Mouse (Mus musculus): ENCODE results near the gene Gins2. TPM values are rescaled to one million over a fixed set of nuclear protein-coding genes. Genes with fewer than 3 reads are reported as not detected.

The Gins2 gene
- polyA plus RNA-seq, 1 experiment: 2.1 TPM

GRCm38 (mm10) chr8:120548313-120548761 lies 40.8 kb downstream of the Gins2 start:
- Histone ChIP-seq H3K27ac (ENCODE audit: insufficient read depth, low read length) (peak overlapping the region; percentile 46), H3K27me3 (ENCODE audit: control insufficient read depth, insufficient read depth, low read length) (no peaks in the 10 kb centered on the region), H3K4me1 (ENCODE audit: control insufficient read depth, insufficient read depth, low read length) (peaks cover 72% of the 10 kb centered on the region), H3K4me3 (replicated peaks; ENCODE audit: insufficient read depth, low read depth, low read length) (no peak overlapping the region)
- peak; percentile 79 to 85 for DNase-seq
- 9% methylated on average over 16 of the region's 16 CpGs for WGBS
- TF ChIP-seq POLR2A (IDR thresholded peaks at IDR 0.05; ENCODE audit: borderline replicate concordance, insufficient read depth, low read length) (no peak), CTCF (IDR thresholded peaks at IDR 0.05; ENCODE audit: borderline replicate concordance, insufficient read depth, low read depth, low read length) (no peak)

- Histone ChIP-seq H3K4me3 (replicated peaks; ENCODE audit: insufficient read depth, low read depth, low read length) (no peak overlapping the region), H3K27me3 (ENCODE audit: control insufficient read depth, insufficient read depth, low read length) (no peaks in the 10 kb centered on the region), H3K27ac (ENCODE audit: insufficient read depth, low read length) (no peak overlapping the region), H3K4me1 (ENCODE audit: control insufficient read depth, insufficient read depth, low read length) (peaks cover 69% of the 10 kb centered on the region)
- no peak for DNase-seq
- WGBS: 34% methylated on average over 9 of the region's 9 CpGs
- TF ChIP-seq POLR2A (IDR thresholded peaks at IDR 0.05; ENCODE audit: borderline replicate concordance, insufficient read depth, low read length) (no peak), CTCF (IDR thresholded peaks at IDR 0.05; ENCODE audit: borderline replicate concordance, insufficient read depth, low read depth, low read length) (no peak)
Measured at GRCm38 (mm10) chr8:120547562-120547961, 41.5 kb downstream of the Gins2 start.

GRCm38 (mm10) chr8:120544155-120544554 lies 44.9 kb downstream of the Gins2 start:
- no peak for DNase-seq
- no peak overlapping the region for H3K27ac ChIP-seq (ENCODE audit: insufficient read depth, low read length)
- no peaks in the 10 kb centered on the region for H3K27me3 ChIP-seq (ENCODE audit: control insufficient read depth, insufficient read depth, low read length)
- TF ChIP-seq POLR2A (IDR thresholded peaks at IDR 0.05; ENCODE audit: borderline replicate concordance, insufficient read depth, low read length) (no peak), CTCF (IDR thresholded peaks at IDR 0.05; ENCODE audit: borderline replicate concordance, insufficient read depth, low read depth, low read length) (no peak)
- H3K4me1 ChIP-seq (ENCODE audit: control insufficient read depth, insufficient read depth, low read length): peaks cover 51% of the 10 kb centered on the region
- 92% methylated on average over 5 of the region's 5 CpGs for WGBS
- H3K4me3 ChIP-seq (replicated peaks; ENCODE audit: insufficient read depth, low read depth, low read length): no peak overlapping the region

GRCm38 (mm10) chr8:120543416-120544055 lies 45.6 kb downstream of the Gins2 start:
- H3K27ac ChIP-seq (ENCODE audit: insufficient read depth, low read length): no peak overlapping the region
- H3K27me3 ChIP-seq (ENCODE audit: control insufficient read depth, insufficient read depth, low read length): no peaks in the 10 kb centered on the region
- peaks cover 45% of the 10 kb centered on the region for H3K4me1 ChIP-seq (ENCODE audit: control insufficient read depth, insufficient read depth, low read length)
- WGBS: 46% methylated on average over 8 of the region's 8 CpGs
- no peak for TF ChIP-seq POLR2A (IDR thresholded peaks at IDR 0.05; ENCODE audit: borderline replicate concordance, insufficient read depth, low read length)
- TF ChIP-seq CTCF (IDR thresholded peaks at IDR 0.05; ENCODE audit: borderline replicate concordance, insufficient read depth, low read depth, low read length): no peak
- H3K4me3 ChIP-seq (replicated peaks; ENCODE audit: insufficient read depth, low read depth, low read length): no peak overlapping the region
- peak in 1 of 2 experiments; percentile 57 for DNase-seq

- WGBS: 41% methylated on average over 13 of the region's 13 CpGs
- TF ChIP-seq CTCF (IDR thresholded peaks at IDR 0.05; ENCODE audit: borderline replicate concordance, insufficient read depth, low read depth, low read length) (no peak), POLR2A (IDR thresholded peaks at IDR 0.05; ENCODE audit: borderline replicate concordance, insufficient read depth, low read length) (no peak)
- peaks cover 40% of the 10 kb centered on the region for H3K4me1 ChIP-seq (ENCODE audit: control insufficient read depth, insufficient read depth, low read length)
- no peak for DNase-seq
- H3K27ac ChIP-seq (ENCODE audit: insufficient read depth, low read length): no peak overlapping the region
- no peaks in the 10 kb centered on the region for H3K27me3 ChIP-seq (ENCODE audit: control insufficient read depth, insufficient read depth, low read length)
- H3K4me3 ChIP-seq (replicated peaks; ENCODE audit: insufficient read depth, low read depth, low read length): no peak overlapping the region
Measured at GRCm38 (mm10) chr8:120542995-120543394, 46.1 kb downstream of the Gins2 start.

DNA sequence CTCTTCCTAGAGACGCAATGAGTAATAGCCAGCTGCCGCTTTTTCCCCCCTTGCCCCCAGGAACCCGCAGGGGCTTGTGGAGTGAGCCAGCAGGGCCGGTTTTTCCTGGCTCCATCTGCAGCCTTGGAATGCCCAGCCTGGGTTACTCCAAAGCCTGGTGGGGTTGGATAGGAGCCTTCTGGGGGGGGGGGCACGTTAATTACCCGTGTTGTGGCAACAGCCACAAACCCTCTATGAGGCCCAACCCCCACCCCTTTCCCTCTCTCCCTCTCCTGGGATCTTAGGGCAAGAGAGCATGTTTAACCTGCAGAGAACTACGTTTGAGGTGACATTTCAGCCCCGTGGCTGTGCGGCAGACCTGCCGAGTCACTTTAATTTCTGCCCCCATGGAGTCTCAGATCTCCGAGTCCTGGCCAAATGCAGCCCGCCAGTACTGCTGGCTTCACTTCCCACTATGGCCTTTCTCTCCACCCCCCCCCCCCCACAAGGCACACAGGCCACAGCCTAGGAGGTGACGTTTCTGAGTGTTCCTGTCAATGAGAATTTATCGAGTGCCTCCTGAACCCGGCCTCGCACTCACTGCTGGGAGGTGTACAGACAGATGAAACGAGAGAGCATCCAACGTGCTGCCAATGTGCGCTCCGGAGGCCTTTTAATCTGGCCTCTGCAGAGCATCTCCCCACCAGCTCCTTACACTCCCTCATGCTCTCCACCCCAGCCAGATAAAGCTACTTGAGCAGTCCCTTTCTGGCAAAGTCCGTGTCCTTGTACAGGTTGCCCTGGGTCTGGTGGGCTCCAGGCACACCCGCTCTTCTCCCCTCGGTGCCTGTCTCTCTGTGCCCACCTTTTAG lies 49.1 kb downstream of the Gins2 start:
- Histone ChIP-seq H3K27ac (ENCODE audit: insufficient read depth, low read length) (peak overlapping the region; percentile 98), H3K4me1 (ENCODE audit: control insufficient read depth, insufficient read depth, low read length) (peaks cover 25% of the 10 kb centered on the region), H3K4me3 (replicated peaks; ENCODE audit: insufficient read depth, low read depth, low read length) (peak overlapping the region; percentile 12), H3K27me3 (ENCODE audit: control insufficient read depth, insufficient read depth, low read length) (no peaks in the 10 kb centered on the region)
- 11% methylated on average over 23 of the region's 23 CpGs for WGBS
- DNase-seq: peak; percentile 66 to 71
- TF ChIP-seq POLR2A (IDR thresholded peaks at IDR 0.05; ENCODE audit: borderline replicate concordance, insufficient read depth, low read length) (no peak), CTCF (IDR thresholded peaks at IDR 0.05; ENCODE audit: borderline replicate concordance, insufficient read depth, low read depth, low read length) (no peak)

DNA sequence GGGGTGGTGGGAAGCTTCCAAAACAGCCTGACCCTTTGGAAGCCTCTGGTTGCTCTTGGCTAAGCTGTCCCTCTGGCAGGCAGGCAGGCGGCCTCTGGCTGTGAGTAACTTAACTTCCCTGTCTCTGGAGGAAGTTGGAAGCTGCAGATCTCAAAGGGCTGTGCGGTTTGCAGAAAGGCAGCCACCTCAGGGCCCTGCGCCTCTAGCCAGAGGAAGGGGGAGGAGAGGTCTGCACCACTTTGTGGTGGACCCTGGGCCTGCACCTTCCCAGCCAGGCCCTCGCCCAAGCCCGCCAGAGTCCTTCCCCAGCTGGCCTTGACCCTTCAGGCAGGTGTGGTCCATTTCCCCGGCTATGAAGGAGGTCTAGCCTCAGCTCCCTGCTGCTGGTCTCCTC lies 49.7 kb downstream of the Gins2 start:
- 38% methylated on average over 6 of the region's 6 CpGs for WGBS
- TF ChIP-seq POLR2A (IDR thresholded peaks at IDR 0.05; ENCODE audit: borderline replicate concordance, insufficient read depth, low read length): no peak
- no peak for TF ChIP-seq CTCF (IDR thresholded peaks at IDR 0.05; ENCODE audit: borderline replicate concordance, insufficient read depth, low read depth, low read length)
- no peak for DNase-seq

More for the DNA sequence above, 49.7 kb downstream of the Gins2 start:
- H3K4me3 ChIP-seq (replicated peaks; ENCODE audit: insufficient read depth, low read depth, low read length): peak overlapping the region; percentile 12
- H3K27ac ChIP-seq (ENCODE audit: insufficient read depth, low read length): peak overlapping the region; percentile 98
- H3K4me1 ChIP-seq (ENCODE audit: control insufficient read depth, insufficient read depth, low read length): peaks cover 29% of the 10 kb centered on the region
- no peaks in the 10 kb centered on the region for H3K27me3 ChIP-seq (ENCODE audit: control insufficient read depth, insufficient read depth, low read length)

Data from cerebellum, adult 2 months (tissue).